Mouse (Mus musculus) cerebellum, adult 9-11 months (tissue): Measurements from ENCODE around the gene Wdr73.

Source experiments
- DNase-seq: peaks from one replicate; pipeline ENCODE4 v3.0.0; 2022

The Wdr73 gene

DNA sequence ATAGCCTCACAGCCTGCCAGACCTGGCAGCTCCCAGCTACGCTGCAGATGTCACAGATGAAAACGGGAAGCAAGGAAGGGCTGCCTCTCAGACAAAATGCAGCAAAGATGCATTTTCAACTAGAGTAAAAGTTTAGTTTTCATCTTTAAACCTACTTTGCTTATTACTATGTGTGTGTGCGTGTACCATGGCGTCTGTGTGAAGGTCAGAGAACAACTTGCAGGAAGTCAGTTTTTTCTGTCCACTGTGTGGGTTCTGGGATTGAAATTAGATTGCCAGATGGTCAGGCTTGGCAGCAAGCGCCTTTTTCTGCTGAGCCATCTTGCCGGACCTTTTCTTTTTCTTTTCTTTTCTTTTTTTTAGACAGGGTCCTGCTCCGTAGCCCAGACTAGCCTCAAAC lies 6.9 kb downstream of the Wdr73 start:
- peak; percentile 72 for DNase-seq

- peak; percentile 69 for DNase-seq
Observed at GRCm38 (mm10) chr7:80893753-80894129, 7.3 kb downstream of the Wdr73 start.

DNA sequence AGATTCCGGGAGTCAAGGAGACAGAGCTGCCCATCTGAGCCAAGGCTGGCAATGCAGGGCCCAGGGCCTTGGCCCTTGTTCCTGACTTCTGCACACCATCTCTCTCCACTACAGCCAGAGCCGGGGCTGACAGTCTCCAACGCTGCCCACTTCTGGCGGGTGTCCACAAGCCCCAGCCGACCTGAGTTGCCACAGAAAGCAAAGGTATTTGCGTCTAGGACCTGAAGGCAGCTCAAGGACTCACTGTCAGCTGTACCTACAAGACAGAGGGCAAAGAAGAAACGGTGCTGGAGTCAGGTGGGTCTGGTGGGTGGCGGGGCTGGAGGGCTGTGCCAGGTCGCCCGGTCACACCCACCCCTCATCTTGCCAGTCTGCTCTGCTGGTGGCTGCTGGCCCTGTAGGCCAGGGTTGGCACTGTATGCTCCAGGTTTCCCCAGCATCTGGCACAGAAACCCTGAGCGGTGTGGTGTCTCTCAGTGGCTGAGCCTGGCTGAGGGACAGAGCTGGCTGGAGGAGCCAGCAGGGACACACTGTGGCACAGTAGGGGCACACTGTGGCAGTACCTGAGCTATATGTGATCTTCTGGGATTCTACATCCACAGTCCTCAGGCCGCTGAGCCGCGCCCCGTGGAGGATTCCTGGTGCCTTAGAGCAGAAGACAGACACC lies 7.8 kb downstream of the Wdr73 start:
- DNase-seq: peak; percentile 76

DNA sequence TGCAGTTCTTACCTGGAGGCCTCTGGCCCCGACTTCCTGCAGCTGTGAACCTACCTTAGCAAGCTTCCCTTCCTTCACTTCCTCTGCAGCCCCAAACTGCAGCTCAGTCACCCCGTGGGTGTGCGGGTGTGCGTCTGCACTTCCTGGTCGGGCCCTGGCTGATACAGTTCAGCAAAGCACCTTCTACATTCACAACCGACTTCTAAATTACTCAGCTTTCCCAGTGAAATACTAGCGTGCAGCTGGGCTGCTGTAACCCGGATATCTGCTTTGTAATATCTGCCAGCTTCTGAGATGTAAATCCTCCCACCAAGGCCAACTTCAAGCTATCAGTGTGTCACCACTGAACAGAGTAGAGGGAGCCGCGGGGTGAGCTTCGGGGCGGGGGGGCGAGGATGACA lies 11.2 kb downstream of the Wdr73 start:
- no peak for DNase-seq

GRCm38 (mm10) chr7:80889021-80889511 lies 12.0 kb downstream of the Wdr73 start:
- DNase-seq: no peak

DNA sequence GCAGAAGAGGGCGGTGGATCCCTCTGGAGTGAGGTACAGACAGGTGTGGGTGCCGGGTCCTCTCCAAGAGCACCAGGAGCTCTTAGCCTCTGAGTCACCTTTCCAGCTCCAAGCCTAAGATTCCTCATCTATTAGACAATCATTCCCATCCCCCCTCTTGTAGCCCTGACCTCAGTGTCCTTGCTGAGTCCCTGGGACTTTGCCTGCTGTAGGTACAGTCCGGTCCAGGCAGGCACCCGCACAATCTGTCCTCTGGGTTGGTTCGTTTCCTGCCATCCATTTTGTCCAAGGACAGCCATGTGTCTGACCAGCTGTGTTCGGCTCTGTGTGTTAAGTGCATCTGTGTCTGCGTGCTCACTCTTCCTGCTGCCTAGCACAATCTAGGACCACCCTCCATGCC lies 12.5 kb downstream of the Wdr73 start:
- no peak for DNase-seq

- no peak for DNase-seq
Observed at GRCm38 (mm10) chr7:80885666-80886065, 15.4 kb downstream of the Wdr73 start.

- peak; percentile 82 for DNase-seq
Observed at GRCm38 (mm10) chr7:80882830-80883505, 18.1 kb downstream of the Wdr73 start.

GRCm38 (mm10) chr7:80875727-80876126 lies 25.3 kb downstream of the Wdr73 start:
- DNase-seq: no peak

- DNase-seq: no peak
Observed at GRCm38 (mm10) chr7:80873631-80874030, 27.4 kb downstream of the Wdr73 start.

DNA sequence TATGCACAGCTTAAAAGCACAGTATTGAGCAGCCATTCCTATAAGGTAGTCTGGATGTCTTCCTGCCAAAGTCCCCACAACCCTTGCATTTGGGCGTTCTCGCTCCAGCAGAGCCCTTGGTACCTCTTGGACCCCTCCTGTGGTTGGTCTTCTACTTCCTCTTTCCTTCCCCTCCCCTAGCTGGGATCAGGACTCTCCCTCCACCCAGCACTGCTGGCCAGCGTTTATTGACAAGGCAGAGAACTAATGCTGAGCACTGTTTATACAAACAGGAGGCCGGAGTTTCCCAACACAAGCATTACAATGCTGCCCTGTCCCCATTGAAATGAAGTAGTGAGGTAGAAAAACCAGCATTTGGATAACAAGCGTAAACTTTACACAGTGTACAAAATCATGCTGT lies 28.0 kb downstream of the Wdr73 start:
- no peak for DNase-seq

- DNase-seq: no peak
Observed at GRCm38 (mm10) chr7:80868686-80869085, 32.4 kb downstream of the Wdr73 start.

GRCm38 (mm10) chr7:80866514-80867147 lies 34.4 kb downstream of the Wdr73 start:
- no peak for DNase-seq

DNA sequence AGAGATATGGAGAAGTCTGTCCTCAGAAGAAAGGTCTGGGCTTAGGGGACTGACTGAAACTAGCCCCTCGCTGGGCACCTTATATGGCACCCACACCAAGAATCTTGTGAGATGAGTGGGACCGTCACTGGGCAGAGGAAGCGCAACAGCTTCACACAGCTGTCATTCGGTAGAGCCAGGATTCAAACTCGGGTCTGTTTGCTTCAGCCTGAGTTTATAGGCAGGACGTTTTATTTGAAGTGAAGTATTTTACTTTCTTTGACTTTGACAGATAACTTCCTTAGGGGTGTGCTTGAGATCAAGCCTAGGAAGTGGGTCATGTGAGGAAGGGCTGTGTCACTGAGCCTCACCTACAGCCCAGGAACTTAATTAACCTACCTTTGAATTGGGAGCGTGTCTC lies 35.5 kb downstream of the Wdr73 start:
- no peak for DNase-seq

- no peak for DNase-seq
Observed at GRCm38 (mm10) chr7:80864831-80865230, 36.2 kb downstream of the Wdr73 start.

- DNase-seq: no peak
Observed at GRCm38 (mm10) chr7:80864151-80864550, 36.9 kb downstream of the Wdr73 start.

DNA sequence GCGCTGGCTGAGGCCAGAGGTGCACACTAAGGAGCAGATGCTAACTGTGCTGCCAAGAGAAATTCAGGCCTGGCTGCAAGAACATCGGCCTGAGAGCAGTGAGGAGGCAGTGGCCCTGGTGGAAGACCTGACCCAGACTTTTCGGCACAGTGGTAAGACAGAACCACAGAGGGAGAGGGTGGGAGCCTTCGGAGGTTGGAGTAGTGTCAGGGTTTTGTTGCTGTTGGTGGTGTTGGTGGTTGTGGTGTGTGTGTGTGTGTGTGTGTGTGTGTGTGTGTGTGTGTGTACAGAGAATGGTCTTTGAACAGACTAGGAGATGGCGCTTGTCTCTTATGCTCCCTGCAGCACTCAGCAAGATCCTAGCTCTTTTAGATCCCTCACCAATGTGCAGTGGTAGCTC lies 37.5 kb downstream of the Wdr73 start:
- DNase-seq: no peak

GRCm38 (mm10) chr7:80862475-80862874 lies 38.6 kb downstream of the Wdr73 start:
- DNase-seq: no peak

GRCm38 (mm10) chr7:80860729-80861274 lies 40.3 kb downstream of the Wdr73 start, which contains the start of gene Zscan2:
Gene Zscan2 (plus strand): TSS chr7:80860920.
- DNase-seq: peak; percentile 94

DNA sequence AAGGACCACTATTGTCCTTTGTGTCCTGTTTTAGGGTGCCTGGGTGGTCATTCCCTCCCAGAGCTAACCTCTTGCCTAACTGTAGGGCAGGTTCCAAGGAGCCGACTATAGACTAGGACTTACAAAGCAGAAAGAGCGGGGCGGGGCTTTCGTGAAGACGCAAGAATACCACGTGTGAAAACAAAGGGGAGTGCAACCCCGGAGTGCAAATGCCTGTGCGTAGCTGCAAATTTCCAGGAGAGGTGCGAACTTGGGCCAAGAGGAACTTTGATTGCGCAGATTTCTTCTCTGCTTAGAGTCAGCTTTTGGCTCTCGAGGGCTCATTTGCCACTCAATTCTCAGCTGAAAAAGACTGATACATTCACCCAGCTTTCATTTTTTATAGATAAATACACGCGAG lies 40.8 kb downstream of the Wdr73 start:
- peak; percentile 73 for DNase-seq

GRCm38 (mm10) chr7:80857181-80857580 lies 43.9 kb downstream of the Wdr73 start:
- peak; percentile 75 for DNase-seq

GRCm38 (mm10) chr7:80855316-80855715 lies 45.8 kb downstream of the Wdr73 start:
- no peak for DNase-seq

DNA sequence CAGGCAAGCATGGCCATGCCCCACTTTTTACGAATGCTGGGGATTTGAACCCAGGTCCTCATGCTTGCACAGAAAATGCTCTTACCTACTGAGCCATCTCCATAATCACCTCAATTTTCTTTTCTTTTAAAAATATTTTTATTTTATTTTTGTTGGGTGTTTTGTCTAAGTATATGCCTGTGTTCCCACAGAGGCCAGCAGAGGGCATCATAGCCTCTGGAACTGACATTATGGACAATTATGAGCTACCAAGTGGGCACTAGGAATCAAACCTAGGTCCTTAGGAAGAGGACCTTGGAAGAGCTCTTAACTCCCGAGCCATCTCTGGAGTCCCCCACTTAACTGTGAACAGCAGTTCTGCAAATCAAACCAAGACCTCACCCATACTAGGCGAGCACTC lies 47.9 kb downstream of the Wdr73 start:
- DNase-seq: no peak

GRCm38 (mm10) chr7:80850520-80850919 lies 50.5 kb downstream of the Wdr73 start:
- no peak for DNase-seq
